Mouse (Mus musculus): Measurements from ENCODE around the gene Tnni2.

The Tnni2 gene

DNA sequence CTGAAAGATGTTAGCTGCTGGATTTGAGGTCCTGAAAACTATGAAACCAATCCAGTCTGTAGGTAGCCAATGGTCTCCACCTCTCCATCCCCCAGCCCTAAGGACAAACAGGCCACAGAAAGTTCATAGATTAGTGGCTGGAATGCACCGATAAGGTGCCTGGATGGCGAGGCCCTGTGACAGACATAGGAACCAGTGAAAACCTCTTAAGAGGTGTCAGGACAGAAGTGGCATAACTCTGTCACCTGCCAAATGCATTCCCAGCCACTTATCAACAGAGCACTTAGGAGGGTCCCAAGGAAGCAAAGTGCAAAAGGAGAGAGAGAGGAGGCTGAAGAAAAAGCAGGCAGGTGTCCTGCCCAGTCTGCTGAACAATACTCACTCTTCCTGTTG lies 17.7 kb downstream of the Tnni2 start:
- no peak for DNase-seq (ENCODE audit: low spot score in 2 of 2)

- no peak for DNase-seq (ENCODE audit: low spot score in 2 of 2)
Measured at GRCm38 (mm10) chr7:142460636-142461077, 19.0 kb downstream of the Tnni2 start, which contains the start of gene Lsp1. TSS of gene Lsp1 (plus strand) at chr7:142460809.

DNA sequence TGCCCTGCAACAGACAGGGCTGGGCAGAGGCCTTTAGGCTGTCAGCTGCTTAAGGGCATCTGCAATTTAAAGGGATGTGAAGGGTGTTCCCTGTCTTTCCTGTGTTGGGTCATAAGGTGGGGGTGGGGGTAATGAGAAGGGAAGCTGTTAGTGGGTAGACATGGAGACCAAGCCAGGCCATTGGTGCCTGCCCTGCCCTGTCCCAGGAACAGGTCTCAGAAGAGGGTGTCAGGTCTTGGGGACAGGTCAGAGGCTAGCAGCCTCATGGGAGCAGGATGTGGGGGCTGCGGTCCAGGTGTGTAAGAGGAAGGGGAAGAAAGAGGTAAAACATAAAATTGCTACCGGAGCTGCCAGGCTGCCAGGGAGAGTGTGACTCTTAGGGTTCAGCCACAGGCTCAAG lies 19.8 kb downstream of the Tnni2 start:
- DNase-seq (ENCODE audit: low spot score in 2 of 2) = no peak

- DNase-seq (ENCODE audit: low spot score in 2 of 2) = no peak
Measured at GRCm38 (mm10) chr7:142462190-142462589, 20.6 kb downstream of the Tnni2 start.

- no peak for DNase-seq (ENCODE audit: low spot score in 2 of 2)
Measured at GRCm38 (mm10) chr7:142462594-142463078, 21.0 kb downstream of the Tnni2 start.

- no peak for DNase-seq (ENCODE audit: low spot score in 2 of 2)
Measured at GRCm38 (mm10) chr7:142470171-142470691, 28.6 kb downstream of the Tnni2 start.

- no peak for DNase-seq (ENCODE audit: low spot score in 2 of 2)
Measured at GRCm38 (mm10) chr7:142470808-142471413, 29.3 kb downstream of the Tnni2 start.

- no peak for DNase-seq (ENCODE audit: low spot score in 2 of 2)
Measured at GRCm38 (mm10) chr7:142471414-142471861, 29.8 kb downstream of the Tnni2 start.

- DNase-seq (ENCODE audit: low spot score in 2 of 2) = no peak
Measured at GRCm38 (mm10) chr7:142471884-142472570, 30.4 kb downstream of the Tnni2 start.

- DNase-seq (ENCODE audit: low spot score in 2 of 2) = no peak
Measured at GRCm38 (mm10) chr7:142472936-142473335, 31.3 kb downstream of the Tnni2 start.

- DNase-seq (ENCODE audit: low spot score in 2 of 2) = no peak
Measured at GRCm38 (mm10) chr7:142473476-142473875, 31.9 kb downstream of the Tnni2 start.

DNA sequence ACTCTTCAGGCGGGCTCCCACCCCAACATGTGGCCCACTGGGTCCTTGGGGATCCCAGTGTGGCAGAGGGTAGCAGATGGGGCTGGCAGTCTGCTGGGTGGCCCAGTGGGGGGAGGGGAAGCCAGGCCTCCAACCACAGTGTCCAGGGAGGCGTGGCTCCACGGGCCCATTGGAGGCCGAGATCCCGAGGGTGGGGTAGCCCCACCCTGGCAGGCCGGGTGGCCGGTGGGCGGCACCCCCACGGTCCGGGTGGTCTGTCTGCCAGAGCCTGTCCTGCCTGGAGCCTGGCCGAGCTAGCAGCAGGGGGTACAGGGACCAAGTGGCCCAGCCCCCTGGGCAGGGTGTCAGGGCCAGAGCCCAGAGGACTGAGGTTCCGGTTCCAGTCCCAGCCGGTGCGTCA lies 33.2 kb downstream of the Tnni2 start:
- no peak for DNase-seq (ENCODE audit: low spot score in 2 of 2)

- DNase-seq (ENCODE audit: low spot score in 2 of 2) = no peak
Measured at GRCm38 (mm10) chr7:142475641-142476040, 34.0 kb downstream of the Tnni2 start.

DNA sequence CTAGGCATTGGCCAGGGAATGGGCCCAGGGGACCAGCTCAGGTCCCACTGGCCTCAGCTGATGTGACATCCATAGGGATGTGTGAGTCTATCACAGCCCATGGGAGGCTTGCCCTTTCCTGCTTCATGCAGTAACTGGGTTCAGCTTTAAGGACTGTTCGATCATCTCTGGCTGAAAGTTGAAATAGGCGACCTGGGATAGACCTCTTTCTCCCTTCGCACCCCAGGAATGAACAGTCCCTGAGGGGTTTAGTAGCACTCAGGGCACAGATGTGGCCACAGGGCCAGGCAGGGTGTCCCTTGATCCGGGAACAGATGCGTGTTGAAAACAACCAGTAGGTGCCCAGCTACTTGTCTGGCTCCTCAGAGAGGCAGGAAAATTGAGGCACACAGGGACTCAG lies 34.7 kb downstream of the Tnni2 start:
- DNase-seq (ENCODE audit: low spot score in 2 of 2) = no peak

DNA sequence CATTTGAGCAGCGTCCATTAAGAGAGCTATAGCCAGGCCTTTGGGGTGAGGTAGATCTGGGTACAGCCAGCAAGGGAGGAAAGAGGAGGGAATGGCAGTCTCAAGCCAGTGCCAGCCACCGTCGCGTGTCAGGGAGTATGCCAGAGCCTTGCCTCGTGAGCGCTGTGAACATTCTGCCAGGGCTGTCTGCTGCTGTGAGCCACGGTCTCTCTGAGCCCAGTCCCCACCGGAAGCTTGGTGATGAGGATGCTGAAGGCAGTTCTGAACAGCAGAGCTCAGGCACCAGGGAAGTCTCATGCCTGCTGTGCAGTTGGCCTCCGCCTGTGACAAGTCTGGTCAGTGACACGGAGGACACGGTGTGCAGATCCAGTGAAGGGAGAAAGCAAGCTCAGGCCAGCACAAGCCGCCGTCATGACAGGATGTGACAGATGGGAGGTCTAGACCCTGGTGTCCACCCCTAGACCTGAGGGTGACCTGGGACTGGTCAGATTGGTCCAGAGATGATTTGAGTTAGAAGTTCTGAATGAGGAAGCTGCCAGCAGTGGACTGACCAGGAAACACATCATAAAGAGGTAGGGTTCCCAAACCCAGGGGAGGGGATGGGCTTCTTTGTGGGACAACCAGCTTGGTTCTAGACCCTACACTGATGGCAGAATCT lies 35.3 kb downstream of the Tnni2 start:
- DNase-seq (ENCODE audit: low spot score in 2 of 2) = no peak

DNA sequence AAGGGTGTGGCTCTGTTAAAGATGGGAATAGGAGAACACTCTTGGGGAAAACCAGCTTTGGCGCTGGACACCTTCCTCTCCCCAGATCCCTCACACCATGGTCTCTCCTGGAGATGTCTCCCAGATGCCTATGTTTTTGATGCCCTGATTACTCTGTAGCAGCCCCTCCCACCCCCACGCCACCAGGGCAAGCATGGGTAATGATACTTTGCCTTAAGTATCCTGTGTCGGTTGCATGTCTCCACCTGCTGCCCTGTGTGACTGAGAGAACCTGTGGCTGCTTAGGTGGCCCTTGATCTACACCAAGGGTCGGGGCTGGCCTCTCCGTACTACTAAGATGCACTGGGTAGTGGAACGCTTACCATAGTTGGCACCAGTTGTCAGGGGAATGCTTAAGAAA lies 36.4 kb downstream of the Tnni2 start:
- no peak for DNase-seq (ENCODE audit: low spot score in 2 of 2)

GRCm38 (mm10) chr7:142478574-142478973 lies 37.0 kb downstream of the Tnni2 start:
- no peak for DNase-seq (ENCODE audit: low spot score in 2 of 2)

DNA sequence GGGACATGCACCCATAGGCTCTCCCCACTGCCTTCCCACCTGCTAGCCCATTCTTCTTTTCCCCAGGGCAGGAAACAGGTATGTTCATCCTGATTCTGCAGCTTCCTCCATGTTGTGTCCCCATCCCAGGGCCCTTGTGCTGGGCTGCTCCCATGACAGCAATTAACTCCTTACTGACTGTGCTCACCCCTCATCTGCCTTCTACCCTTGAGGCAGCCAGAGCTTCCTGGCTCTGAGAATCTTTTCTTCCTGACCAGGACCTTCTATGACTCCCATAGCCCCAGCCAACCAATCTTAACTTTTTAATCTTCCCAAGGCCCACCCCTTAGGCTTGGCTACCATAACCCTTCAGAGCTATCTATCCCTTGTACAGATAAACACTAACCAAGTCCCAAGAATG lies 37.7 kb downstream of the Tnni2 start:
- DNase-seq (ENCODE audit: low spot score in 2 of 2) = no peak

- DNase-seq (ENCODE audit: low spot score in 2 of 2) = no peak
Measured at GRCm38 (mm10) chr7:142479886-142480285, 38.3 kb downstream of the Tnni2 start.

GRCm38 (mm10) chr7:142480661-142481060 lies 39.1 kb downstream of the Tnni2 start:
- no peak for DNase-seq (ENCODE audit: low spot score in 2 of 2)

- peak in 1 of 2 experiments; percentile 34 for DNase-seq (ENCODE audit: low spot score in 2 of 2)
Measured at GRCm38 (mm10) chr7:142481186-142481567, 39.6 kb downstream of the Tnni2 start.

GRCm38 (mm10) chr7:142481568-142482255 lies 40.1 kb downstream of the Tnni2 start:
- no peak for DNase-seq (ENCODE audit: low spot score in 2 of 2)
